Mouse (Mus musculus): ENCODE results near the gene 4933417A18Rik.

- TF ChIP-seq POLR2A (IDR thresholded peaks at IDR 0.05; ENCODE audit: extremely low read depth, insufficient read depth, low read length) (no peak), CTCF (IDR thresholded peaks at IDR 0.05; ENCODE audit: low read depth, low read length) (no peak)
Measured at GRCm38 (mm10) chr13:34973770-34974169, 49.6 kb downstream of the 4933417A18Rik start.

Measured in liver, adult 2 months (tissue).